Mouse (Mus musculus): ENCODE results near the gene Auh.

Gene Auh

GRCm38 (mm10) chr13:52878823-52879222 lies 50.7 kb downstream of the Auh start:
- 75% methylated on average over 7 of the region's 7 CpGs for WGBS

- WGBS, result 40% methylated on average over 25 of the region's 25 CpGs
Observed at GRCm38 (mm10) chr13:52875541-52876325, 53.7 kb downstream of the Auh start.

GRCm38 (mm10) chr13:52875089-52875488 lies 54.4 kb downstream of the Auh start:
- WGBS, result 35% methylated on average over 6 of the region's 6 CpGs

DNA sequence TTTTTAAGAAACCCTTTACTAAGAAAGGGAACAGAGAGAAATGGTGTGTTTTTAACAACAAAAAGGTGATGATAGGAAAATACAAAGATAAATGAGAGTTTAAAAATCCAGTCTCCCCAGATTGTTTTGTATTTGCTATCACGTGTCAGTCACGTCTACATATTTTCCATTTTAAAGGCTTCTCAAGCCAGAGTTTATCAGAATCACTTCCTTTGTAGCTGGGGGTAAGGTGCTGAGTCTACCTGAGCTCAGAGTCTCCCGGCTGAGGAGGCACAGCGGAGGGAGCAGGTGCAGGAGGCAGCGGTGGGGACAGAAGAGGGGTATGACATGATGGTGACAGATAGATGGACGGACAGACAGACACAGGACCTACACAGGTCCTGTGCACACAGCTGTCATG lies 55.1 kb downstream of the Auh start:
- WGBS, result 91% methylated on average over 6 of the region's 6 CpGs

DNA sequence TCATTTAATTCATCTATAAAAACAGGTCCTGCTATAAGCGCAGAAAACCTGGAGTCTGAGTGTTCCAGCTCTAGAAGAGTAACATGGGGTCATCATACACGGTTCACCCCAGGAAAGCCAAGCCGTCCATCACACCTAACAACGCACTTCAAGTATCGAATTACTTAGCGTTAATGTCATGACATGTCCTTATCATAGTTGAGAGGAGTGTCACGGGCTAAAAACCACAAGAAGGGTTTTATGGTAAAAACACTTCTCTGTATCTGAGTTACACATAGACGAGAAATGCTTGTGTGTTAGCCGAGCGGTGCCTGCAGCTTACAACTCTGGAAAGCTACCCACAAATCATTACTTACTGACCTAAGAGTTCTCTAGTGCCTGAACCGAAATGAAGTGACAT lies 55.6 kb downstream of the Auh start:
- WGBS, result 97% methylated on average over 11 of the region's 11 CpGs

GRCm38 (mm10) chr13:52866005-52866792 lies 63.3 kb downstream of the Auh start:
- 43% methylated on average over 15 of the region's 15 CpGs for WGBS

DNA sequence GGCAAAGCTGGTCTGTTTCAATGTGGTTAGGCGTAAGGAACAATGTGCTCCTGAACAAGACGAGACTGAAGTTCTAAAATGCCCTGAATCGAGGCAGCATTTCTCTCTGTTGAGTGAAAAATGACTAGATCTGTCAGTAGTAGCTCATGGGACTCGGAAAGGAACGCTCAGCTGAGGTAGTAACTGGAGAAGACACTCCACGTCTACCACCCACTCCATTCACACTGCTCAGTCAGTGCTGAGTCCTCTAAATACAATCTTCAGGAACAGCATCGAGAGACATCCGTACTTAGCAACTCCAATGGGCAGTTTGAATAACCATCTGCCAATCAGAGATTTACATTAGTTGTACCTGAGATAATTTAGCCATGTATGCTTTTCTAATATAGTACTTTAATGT lies 66.0 kb downstream of the Auh start:
- 53% methylated on average over 8 of the region's 8 CpGs for WGBS

- 85% methylated on average over 22 of the region's 22 CpGs for WGBS
Observed at GRCm38 (mm10) chr13:52860006-52860685, 69.3 kb downstream of the Auh start.

DNA sequence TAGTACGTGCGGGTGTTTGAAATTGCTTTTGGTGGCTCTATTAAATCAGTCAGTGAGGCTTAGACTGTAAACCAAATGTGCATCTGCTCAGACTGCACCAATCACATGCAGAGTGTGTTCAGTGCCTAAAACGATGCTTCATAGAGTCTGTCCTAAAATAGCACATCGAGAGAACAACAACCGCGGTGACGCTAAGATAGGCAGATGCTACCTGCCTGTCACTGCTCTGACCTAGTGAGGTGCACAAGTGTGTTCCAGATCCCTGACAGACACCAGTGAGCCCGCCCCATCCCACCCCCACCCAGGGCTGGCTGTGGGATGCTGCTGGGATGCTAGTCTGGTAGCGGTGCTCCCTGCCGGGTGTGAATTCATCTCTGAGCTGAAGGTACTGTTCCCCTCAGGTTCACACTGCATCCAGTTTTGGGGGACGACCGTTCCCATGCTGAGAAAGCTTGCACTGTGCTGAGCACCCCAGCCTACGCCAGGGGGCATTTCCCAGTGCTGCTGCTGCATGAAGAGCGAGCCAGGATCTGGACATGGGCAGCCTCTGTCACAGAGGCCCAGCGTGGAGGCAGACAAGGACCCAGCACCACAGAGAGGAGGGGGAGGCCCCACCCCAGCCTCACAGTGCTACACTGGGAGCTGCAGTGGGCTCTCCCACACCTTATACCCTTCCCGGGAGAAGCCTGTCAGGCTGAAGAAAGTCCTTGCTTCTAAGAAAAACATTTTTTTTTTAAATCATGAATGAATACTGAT lies 70.2 kb downstream of the Auh start:
- 49% methylated on average over 16 of the region's 16 CpGs for WGBS

DNA sequence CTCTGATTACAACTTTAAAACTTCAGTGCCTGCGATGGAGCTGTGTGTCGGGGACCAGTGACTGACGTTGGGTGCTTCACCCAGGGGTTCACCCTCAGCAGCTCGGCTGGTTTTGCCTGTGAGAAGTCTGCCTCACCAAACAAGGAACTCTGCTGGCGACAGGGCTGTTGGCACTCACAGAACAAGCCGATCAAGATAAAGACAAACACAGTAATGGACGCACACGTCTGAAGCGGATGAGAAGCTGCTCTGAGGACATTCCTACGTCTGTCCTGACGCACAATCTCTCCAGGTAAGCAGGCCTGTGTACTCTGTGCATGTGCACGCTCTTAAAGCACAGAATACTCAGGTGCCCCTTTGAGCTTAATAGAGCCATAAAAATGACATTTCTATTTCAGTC lies 71.1 kb downstream of the Auh start:
- WGBS, result 85% methylated on average over 12 of the region's 12 CpGs

DNA sequence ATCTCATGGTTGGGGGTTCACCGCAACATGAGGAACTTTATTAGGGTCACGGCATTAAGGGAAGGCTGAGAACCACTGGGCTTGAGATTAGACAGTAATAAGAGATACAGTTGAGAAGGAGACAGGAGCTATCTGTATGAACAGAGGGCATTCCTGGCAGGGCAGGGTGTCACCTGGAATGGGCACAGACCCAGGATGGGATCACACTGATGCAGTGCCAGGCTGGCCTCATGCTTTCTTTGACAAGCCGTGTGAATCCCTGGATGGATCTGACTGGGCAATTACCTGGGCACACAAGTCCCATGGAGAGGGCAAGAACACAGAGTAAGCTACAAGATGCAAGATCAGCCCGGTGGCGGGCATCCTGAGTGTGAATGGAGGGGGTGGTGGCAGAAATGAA lies 71.7 kb downstream of the Auh start:
- WGBS, result 86% methylated on average over 5 of the region's 5 CpGs

- 94% methylated on average over 1 of the region's 1 CpGs for WGBS
Observed at GRCm38 (mm10) chr13:52853536-52853935, 75.9 kb downstream of the Auh start.

DNA sequence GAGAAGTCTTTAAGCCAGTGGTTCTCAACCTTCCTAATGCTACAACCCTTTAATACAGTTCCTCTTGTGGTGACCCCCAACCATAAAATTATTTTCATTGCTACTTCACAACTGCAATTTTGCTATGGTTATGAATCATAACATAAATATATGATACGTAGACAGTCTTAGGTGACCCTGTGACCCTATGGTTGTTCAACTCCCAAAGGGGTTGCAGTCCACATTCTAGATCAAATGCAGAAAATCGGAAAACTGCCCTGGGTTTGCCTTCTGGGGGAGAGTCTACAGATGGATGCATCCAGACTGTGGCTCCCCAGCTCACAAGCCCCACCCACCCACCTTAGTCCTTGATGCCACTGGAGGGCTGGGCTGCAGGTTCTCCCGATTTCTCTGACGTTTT lies 77.6 kb downstream of the Auh start:
- 90% methylated on average over 4 of the region's 4 CpGs for WGBS

- WGBS, result 88% methylated on average over 15 of the region's 15 CpGs
Observed at GRCm38 (mm10) chr13:52850024-52850723, 79.3 kb downstream of the Auh start.

GRCm38 (mm10) chr13:52849394-52849801 lies 80.1 kb downstream of the Auh start:
- WGBS, result 61% methylated on average over 9 of the region's 9 CpGs

DNA sequence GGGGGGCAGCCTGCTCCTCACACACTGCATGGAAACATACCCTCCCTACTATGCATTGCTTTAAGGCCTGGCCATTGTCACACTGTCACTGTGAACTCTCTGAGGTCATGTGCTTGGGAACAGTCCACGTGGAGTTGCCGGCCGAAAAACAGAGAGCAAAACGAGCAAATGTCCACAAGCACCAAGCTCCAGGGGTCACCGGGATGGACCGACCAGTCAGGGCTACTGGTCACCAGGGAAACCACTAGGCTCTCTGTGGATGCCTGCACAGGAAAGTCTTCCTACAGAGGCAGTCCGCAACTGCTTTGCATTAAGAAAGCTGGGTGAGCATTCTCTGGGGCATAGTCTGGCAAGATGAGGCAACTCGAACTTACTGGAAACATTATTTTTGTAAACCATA lies 82.0 kb downstream of the Auh start:
- 73% methylated on average over 8 of the region's 8 CpGs for WGBS

DNA sequence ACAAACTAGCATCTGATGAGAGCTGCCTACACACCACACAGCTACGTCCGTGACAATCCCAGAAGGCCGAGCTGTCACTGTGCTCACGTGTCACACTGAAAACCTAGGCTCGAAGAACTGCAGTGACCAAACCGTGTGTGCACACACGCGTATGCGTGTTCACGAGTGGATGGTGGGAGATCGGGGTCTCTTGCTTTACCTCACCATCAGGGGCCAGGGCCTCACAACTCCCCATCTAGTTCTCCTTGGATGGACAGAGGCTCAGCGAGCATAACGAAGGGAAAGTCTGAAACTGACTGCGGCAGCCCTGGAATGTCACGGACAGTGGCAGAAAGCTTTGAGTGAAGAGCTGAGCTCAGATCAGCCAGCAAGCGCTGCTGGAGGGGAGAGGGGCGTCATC lies 82.4 kb downstream of the Auh start:
- WGBS, result 82% methylated on average over 17 of the region's 17 CpGs

DNA sequence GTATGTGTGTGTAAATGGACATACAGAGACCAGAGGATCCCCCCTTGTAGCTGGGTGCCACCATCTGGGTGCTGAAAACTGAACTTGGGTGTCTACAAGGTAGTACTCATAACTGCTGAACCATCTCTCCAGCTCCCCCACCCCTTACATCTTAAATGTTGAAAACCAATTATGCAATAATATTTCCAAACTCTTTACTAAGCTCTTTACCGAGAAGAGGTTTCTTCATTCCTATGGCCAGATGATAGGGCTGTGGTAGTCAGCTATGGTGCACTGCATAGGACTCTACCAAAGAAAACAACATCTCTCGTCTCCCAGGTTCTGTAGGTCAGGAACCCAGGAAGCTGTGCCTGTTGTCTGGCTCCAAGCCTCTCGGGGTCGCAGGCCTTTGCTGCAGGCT lies 83.9 kb downstream of the Auh start:
- WGBS, result 97% methylated on average over 4 of the region's 4 CpGs

DNA sequence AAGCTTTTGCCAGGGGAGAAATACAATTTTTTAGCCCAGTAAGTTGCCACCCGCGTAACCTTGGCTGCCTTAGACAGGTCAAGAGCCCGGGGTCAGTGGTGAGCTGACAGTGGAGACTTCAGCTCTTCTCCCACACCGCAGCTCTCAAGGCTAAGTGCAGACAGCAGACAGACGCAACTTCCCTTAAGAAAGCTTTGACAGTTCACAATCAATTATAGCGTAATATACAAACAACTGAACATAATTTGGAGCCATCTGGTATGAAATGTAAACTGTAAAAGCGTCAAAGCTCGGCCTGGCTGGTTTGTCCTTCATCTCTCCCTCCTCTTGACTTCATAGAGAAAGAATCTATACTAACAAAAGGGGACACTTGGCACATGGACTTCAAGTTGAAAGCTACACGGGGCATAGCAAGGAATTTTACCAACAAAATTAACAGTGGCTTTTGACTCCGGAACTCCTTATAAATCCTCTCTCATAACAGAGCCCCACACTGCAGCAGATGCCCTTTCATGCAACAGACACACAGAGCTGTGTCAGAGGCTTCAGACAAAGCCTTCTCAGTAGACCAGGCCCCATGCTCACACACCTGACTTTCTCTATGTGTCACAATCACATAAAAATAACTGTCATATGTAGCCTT lies 85.8 kb downstream of the Auh start:
- 76% methylated on average over 10 of the region's 10 CpGs for whole genome bisulfite sequencing

- WGBS, result 99% methylated on average over 8 of the region's 8 CpGs
Observed at GRCm38 (mm10) chr13:52836231-52836630, 93.2 kb downstream of the Auh start.

DNA sequence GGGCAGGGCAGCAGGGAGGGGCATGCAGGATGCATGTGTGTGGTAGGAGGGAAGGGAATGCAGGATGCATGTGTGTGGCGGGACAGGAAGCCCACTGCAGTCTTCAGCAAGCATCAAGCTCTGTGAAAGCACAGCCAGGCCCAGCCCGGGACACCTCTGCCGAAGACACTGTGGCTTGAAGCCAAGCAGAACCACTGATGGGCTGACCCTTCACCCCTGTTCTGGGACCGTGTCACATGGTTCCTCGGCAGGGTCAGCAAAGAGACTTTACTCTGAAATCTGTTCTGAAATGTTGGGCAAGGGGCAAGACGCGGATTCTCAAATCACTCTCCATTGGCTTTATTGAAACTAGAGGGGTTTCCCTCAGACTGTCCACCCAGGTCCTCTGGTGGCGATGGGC lies 94.9 kb downstream of the Auh start:
- 87% methylated on average over 8 of the region's 8 CpGs for WGBS
